Comparison of ENCODE assay signal across 8 mouse cellular contexts in the genomic region with DNA sequence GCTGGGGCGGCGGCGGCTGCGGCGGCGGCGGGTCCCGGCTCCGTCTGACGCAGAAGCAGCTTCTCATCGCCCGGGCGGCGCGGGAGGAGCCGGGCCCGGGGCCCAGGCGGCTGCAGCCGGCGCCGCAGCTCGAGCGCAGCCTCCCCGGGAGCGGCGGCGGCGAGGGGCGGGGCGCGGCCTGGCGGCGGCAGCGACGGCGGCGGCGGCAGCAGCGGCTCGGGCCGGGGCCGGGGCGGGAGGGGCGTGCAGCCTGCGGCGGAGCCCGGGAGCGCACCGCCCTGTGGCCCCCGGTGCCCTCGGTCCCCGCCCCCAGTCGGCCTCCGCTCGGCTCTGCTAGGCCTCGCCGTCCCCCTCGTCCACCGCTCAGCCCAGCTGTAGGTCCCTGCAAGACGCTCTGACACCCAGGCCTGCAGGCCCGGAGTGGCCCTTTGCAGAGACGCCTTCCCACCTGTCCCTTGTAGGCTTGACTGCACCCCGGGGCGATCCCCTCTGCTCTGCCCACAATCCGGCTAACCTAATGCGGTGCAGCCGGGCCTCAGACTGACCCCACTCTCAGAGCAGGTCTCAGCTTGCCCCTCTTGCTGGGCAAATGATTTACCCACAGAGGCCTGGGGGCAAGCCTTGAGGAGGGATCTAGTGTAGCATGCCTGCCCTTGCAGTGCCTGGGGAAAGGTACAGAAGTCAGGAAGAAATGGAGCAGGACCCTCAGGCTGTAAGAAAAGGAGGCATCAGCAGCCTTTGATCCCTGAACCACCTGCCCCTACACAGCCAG. TPM values are rescaled to one million over a fixed set of nuclear protein-coding genes. Genes with fewer than 3 reads are reported as not detected.
A peak's percentile ranks its signal among the peaks of the same experiment; 100 is the strongest.
DNase-seq lines count a peak whose midpoint lies in the region; ATAC-seq and TF ChIP-seq lines count a peak whose summit lies in the region.

Gene Mvb12b, minus strand, starts transcription at position 619 of the 772 bp plus-strand sequence.

- peak within 1 kb of the TSS; percentile 78 for H3K4me3 ChIP-seq in intestine, embryonic 15.5 days (replicated peaks)
- H3K4me3 ChIP-seq in limb, embryonic 10.5 days, result peak within 1 kb of the TSS; percentile 91
- peak within 1 kb of the TSS; percentile 81 for H3K4me3 ChIP-seq in midbrain, embryonic 13.5 days (replicated peaks)
- peak within 1 kb of the TSS; percentile 64 for H3K4me3 ChIP-seq in spleen, adult 2 months (ENCODE audit: extremely low read depth, insufficient read depth, insufficient read length)

- peak within 1 kb of the TSS; percentile 95 for H3K9ac ChIP-seq in intestine, embryonic 15.5 days
- H3K9ac ChIP-seq in midbrain, embryonic 13.5 days (replicated peaks), result peak within 1 kb of the TSS; percentile 99

- peak; percentile 84 for ATAC-seq in intestine, embryonic 15.5 days
- peak; percentile 82 for ATAC-seq in midbrain, embryonic 13.5 days

- intact Hi-C loops in gastrocnemius, postnatal 36 days (cut with DNase I), result no loop called here

- peak; percentile 43 to 68 for DNase-seq in left cerebral cortex, adult 18-20 months (ENCODE audit: low spot score in 2 of 2)
- no peak for DNase-seq in left cerebral cortex, adult 11 months (ENCODE audit: low spot score)
- DNase-seq in embryo, embryonic 10.5 days (ENCODE audit: low spot score), result peak; percentile 69
- DNase-seq in gastrocnemius, postnatal 36 days, result peak; percentile 41 to 64
- peak; percentile 81 for DNase-seq in limb, embryonic 10.5 days (ENCODE audit: low spot score)
- peak in 1 of 2 experiments; percentile 37 for DNase-seq in spleen, adult 2 months (ENCODE audit: low read depth in 1 of 2, low spot score in 2 of 2)

- no peak for TF ChIP-seq POLR2A in spleen, adult 2 months (IDR thresholded peaks at IDR 0.05; ENCODE audit: low read depth, low read length)

- WGBS in intestine, embryonic 15.5 days, result 2% methylated on average over 43 of the region's 67 CpGs
- WGBS in limb, embryonic 10.5 days, result 2% methylated on average over 67 of the region's 67 CpGs
- WGBS in midbrain, embryonic 13.5 days, result 1% methylated on average over 47 of the region's 67 CpGs
- WGBS in spleen, adult 2 months, result 7% methylated on average over 51 of the region's 67 CpGs

- no peak for TF ChIP-seq CTCF in spleen, adult 2 months (IDR thresholded peaks at IDR 0.05; ENCODE audit: extremely low read depth, insufficient read depth, insufficient read length, insufficient replicate concordance)

- no peaks in the 10 kb centered on the region for H3K9me3 ChIP-seq in intestine, embryonic 15.5 days
- H3K9me3 ChIP-seq in limb, embryonic 10.5 days (replicated peaks), result no peaks in the 10 kb centered on the region
- 0 out of 2 replicates have a peak, but pooled peaks cover 6% of the 10 kb centered on the region for H3K9me3 ChIP-seq in midbrain, embryonic 13.5 days

- peaks cover 19% of the 10 kb centered on the region for H3K4me1 ChIP-seq in intestine, embryonic 15.5 days (replicated peaks)
- peaks cover 33% of the 10 kb centered on the region for H3K4me1 ChIP-seq in limb, embryonic 10.5 days
- H3K4me1 ChIP-seq in midbrain, embryonic 13.5 days (replicated peaks), result peaks cover 43% of the 10 kb centered on the region
- H3K4me1 ChIP-seq in spleen, adult 2 months (ENCODE audit: control insufficient read depth, insufficient read depth, insufficient read length), result peaks cover 4% of the 10 kb centered on the region; the same call in 1 of the 2 replicates

- no peaks in the 10 kb centered on the region for H3K27me3 ChIP-seq in intestine, embryonic 15.5 days (replicated peaks)
- H3K27me3 ChIP-seq in limb, embryonic 10.5 days (ENCODE audit: low read depth, poor library complexity, severe bottlenecking), result no peaks in the 10 kb centered on the region
- H3K27me3 ChIP-seq in midbrain, embryonic 13.5 days, result no peaks in the 10 kb centered on the region
- peaks cover 6% of the 10 kb centered on the region; the same call in 1 of the 2 replicates for H3K27me3 ChIP-seq in spleen, adult 2 months (ENCODE audit: control insufficient read depth, insufficient read depth, low read length)

- peak within 1 kb of the TSS; percentile 91 for H3K4me2 ChIP-seq in intestine, embryonic 15.5 days (replicated peaks)
- peak within 1 kb of the TSS; percentile 75 for H3K4me2 ChIP-seq in midbrain, embryonic 13.5 days (replicated peaks)

- peak within 1 kb of the TSS; percentile 75 for H3K27ac ChIP-seq in intestine, embryonic 15.5 days
- peak within 1 kb of the TSS; percentile 98 for H3K27ac ChIP-seq in limb, embryonic 10.5 days
- peak within 1 kb of the TSS; percentile 99 for H3K27ac ChIP-seq in midbrain, embryonic 13.5 days
- no peak within 1 kb of the TSS for H3K27ac ChIP-seq in spleen, adult 2 months (ENCODE audit: insufficient read depth, low read length)

- H3K36me3 ChIP-seq in intestine, embryonic 15.5 days, result no peaks in the 10 kb centered on the region
- no peaks in the 10 kb centered on the region for H3K36me3 ChIP-seq in limb, embryonic 10.5 days
- H3K36me3 ChIP-seq in midbrain, embryonic 13.5 days, result no peaks in the 10 kb centered on the region
- H3K36me3 ChIP-seq in spleen, adult 2 months (ENCODE audit: control insufficient read depth, insufficient read depth, low read length), result no peaks in the 10 kb centered on the region

RNA-seq across cellular contexts. Expression of gene Mvb12b, which starts in this region (rescaled TPM):
- 10 to 100 TPM; 72.1 to 75.2 TPM for total RNA-seq in left cerebral cortex, adult 18-20 months (2021)
- total RNA-seq in gastrocnemius, postnatal 36 days (2021), result 10 to 100 TPM; 25.2 to 27.4 TPM
- polyA plus RNA-seq in intestine, embryonic 15.5 days (2015; fragmentation: Nextera tagmentation; extraction: Ambion mirVana), result 12.8 and 15.7 TPM in 2 replicates
- 15.0 and 17.5 TPM in 2 replicates for polyA plus RNA-seq in limb, embryonic 10.5 days (2016; fragmentation: Nextera tagmentation; extraction: Ambion mirVana)
- 68.1 and 73.0 TPM in 2 replicates for polyA plus RNA-seq in midbrain, embryonic 13.5 days (2015; fragmentation: Nextera tagmentation; extraction: Ambion mirVana)
- polyA plus RNA-seq in spleen, adult 2 months (2012; rRNA removed), result 13.6 and 17.5 TPM in 2 replicates
